Mouse (Mus musculus): ENCODE measurements around the gene Atp2c2.

Atp2c2 gene

GRCm38 (mm10) chr8:119699549-119700134 lies at the start of gene Atp2c2:
Gene Atp2c2, plus strand, starts transcription at chr8:119700009.
- no peak for DNase-seq (ENCODE audit: low spot score in 2 of 2)

DNA sequence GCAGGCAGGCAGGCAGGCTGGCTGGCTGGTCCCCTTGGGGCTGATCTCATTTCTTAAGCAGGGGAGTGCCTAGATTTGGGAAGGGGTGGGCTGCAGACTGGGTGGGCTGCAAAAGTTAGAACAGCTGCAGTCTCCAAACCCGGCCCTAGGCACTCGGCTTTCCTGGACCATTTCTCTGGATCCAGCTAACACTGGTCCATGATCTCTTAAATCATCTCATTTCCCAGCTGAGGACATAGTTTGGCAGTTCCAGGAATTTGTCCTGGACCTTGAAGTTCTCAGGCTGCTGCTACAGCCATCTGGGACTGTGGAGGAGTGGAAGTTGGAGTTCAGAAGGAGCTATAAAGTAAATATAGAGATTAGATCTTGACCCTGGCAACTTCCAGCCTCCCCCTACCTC lies 48.5 kb upstream of the Atp2c2 start:
- no peak for DNase-seq (ENCODE audit: low spot score in 2 of 2)

DNA sequence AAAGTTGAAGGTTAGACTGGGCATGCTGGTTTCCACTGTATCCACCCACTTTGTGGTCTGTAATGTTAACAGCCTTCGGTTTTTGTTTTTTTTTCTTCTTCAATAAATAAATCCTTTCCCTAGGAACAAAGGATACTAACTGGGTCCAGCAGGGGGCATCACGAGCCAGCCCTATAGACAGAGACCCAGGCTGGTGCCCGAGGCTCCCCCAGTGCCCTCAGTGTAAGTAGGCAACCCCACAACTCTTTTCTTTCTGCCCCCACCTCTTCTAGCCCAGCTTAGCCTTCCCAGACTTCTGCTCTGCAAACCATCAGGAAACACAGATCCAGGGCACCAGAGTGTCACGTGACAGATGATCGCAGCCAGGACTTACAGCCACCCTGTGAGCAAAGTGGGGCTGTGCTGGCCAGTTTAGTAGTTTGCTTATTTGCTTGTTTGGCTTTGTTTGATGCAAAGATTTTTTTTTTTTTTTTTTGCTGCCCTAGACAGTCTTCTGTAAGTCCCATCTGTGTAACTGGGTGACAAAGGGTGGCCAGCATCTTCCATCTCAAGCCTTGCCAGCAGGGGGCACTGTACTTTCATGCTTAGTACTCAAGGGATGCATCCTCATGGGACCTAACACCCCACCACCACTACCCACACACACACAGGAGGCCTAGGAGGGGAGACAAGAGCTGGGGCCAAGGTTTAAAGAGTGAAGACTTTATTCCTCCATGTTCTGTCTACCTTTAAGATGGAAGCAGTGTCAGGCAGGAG lies 42.9 kb upstream of the Atp2c2 start:
- no peak for DNase-seq (ENCODE audit: low spot score in 2 of 2)

- DNase-seq (ENCODE audit: low spot score in 2 of 2), result no peak
These were observed 38.7 kb upstream of the Atp2c2 start for GRCm38 (mm10) chr8:119661081-119661480.

- no peak for DNase-seq (ENCODE audit: low spot score in 2 of 2)
These were observed 37.9 kb upstream of the Atp2c2 start for GRCm38 (mm10) chr8:119661892-119662291.

DNA sequence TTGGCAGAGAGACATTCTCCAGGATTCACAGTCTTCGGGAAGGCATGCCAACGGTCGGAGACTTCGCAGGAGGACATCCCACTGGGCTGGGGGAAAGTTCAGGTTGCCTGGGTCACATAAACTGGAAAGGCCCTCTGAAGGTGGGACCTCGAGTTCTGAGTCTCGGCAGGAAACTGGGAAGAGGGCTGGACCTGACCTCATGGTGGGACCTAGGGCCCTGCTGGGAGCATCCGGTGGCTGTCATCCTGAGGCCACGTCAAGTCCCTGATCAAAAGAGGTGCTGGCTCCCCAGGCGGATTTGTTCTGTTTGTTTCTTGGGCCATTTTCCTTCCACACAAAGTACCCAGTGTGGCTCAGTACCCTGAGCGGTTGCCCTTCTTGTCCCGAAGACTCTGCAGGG lies 36.4 kb upstream of the Atp2c2 start:
- no peak for DNase-seq (ENCODE audit: low spot score in 2 of 2)

DNA sequence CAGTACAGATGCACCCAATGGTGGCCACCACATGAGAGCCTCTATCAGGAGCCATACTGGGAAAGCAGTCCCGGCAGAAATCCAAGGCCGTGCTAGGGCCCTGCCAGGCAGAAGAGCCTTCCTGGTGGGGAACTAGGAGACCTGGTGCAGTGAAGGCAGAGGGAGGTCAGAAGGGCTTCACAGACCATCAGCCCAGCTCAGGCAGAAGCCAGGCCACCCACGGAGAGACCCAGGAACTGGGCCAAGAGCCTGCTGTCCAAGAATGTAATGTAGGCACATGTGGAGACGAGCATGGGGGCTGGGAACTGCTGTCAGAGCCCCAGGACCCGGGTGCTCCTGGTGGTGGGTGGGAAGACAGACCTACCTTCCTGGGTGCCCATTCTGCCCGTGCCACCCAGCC lies 34.5 kb upstream of the Atp2c2 start:
- DNase-seq (ENCODE audit: low spot score in 2 of 2), result no peak

GRCm38 (mm10) chr8:119666219-119666951 lies 33.4 kb upstream of the Atp2c2 start, which contains the start of gene Wfdc1:
Gene Wfdc1, plus strand, starts transcription at chr8:119666365.
- DNase-seq (ENCODE audit: low spot score in 2 of 2), result no peak

DNA sequence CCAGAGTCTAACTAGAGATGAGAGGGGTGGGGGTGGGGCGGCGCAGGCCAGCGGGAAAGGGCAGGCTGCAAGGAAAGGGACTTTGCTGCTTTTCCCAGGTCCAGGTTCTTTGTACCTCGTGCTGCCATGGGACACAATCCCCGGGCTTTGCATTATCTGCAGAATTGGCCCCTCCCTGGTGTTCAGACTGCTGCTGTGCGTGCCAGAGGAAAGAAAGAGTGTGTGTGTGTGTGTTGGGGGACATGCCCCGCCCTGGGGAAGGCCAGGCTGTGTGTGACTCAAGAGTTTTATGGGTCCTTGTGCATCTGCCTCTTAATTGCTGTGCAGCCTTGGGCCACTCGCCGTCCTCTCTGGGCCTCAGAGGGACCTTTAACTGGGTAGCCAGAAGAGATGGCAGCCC lies 31.4 kb upstream of the Atp2c2 start:
- DNase-seq (ENCODE audit: low spot score in 2 of 2), result no peak

GRCm38 (mm10) chr8:119669284-119669683 lies 30.5 kb upstream of the Atp2c2 start:
- DNase-seq (ENCODE audit: low spot score in 2 of 2), result no peak

DNA sequence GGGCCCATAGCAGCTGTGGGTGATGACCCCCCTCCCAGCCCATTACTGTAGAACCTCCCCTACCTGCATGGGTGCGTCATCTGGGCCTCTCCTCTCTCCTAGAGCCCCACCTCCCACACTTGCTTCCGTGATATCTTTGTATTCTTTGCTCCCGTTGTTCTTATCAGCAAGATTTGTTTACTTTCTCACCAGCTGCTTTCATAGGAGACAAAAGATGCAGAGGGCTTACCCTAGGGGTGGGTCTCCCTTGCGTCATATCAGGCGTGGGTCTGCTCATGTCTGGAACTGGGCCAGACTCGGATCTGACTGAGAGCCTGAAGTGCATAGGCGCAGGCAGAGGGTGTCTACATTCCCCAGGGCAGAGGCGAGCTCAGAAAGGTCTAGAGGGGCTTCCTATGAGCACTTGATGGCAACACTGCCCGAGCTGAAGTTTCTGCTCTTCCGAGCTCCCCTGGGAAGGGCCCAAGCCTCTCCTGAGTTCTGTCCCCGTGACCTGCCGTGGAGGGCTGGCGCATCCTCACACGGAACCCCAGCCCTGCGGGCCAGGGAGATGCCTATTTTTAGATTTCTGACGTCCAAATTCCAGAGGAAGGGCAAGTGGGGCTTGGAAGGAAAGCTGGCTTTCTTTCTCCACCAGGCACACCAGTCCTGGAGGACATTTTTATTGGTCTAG lies 29.3 kb upstream of the Atp2c2 start:
- DNase-seq (ENCODE audit: low spot score in 2 of 2), result no peak

GRCm38 (mm10) chr8:119673976-119674555 lies 25.7 kb upstream of the Atp2c2 start:
- DNase-seq (ENCODE audit: low spot score in 2 of 2), result no peak

DNA sequence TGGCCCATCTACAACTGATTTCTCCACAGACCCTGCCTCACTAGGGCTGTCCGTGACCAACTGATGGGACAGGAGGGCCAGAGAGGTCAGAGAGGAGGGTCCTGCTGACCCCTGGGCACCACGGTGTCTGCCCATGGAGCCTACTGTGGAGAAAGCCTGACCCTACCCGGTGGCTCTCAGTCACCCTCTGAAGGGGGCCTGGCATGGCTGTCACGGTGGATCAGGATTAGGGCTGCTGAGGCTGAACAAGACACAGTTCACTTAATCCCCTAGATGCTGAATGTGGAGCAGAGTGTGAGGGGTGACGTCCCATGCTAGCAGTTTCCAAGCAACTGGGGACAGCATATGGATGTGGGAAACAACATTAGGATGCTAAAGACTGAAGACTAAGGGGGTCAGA lies 24.4 kb upstream of the Atp2c2 start:
- no peak for DNase-seq (ENCODE audit: low spot score in 2 of 2)

DNA sequence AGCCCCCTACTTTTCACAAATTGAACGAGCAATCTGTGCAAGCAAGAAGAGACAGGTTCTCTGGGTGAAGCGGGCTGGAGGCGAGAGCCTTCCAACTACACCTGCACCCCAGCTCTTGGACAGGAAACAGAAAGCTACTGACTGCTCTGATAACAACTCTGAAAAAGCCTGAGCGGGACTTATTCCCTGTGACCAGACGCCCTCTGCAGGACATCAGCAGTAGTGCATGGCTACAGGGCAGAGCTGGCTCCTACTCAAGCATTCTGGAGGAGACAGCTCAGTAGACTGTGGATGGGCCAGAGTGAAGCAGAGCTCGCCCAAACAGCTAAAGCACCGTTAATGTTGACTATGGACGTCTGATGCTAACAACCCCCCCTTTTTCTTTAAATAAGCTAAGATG lies 23.4 kb upstream of the Atp2c2 start:
- DNase-seq (ENCODE audit: low spot score in 2 of 2), result peak; percentile 56 to 72

DNA sequence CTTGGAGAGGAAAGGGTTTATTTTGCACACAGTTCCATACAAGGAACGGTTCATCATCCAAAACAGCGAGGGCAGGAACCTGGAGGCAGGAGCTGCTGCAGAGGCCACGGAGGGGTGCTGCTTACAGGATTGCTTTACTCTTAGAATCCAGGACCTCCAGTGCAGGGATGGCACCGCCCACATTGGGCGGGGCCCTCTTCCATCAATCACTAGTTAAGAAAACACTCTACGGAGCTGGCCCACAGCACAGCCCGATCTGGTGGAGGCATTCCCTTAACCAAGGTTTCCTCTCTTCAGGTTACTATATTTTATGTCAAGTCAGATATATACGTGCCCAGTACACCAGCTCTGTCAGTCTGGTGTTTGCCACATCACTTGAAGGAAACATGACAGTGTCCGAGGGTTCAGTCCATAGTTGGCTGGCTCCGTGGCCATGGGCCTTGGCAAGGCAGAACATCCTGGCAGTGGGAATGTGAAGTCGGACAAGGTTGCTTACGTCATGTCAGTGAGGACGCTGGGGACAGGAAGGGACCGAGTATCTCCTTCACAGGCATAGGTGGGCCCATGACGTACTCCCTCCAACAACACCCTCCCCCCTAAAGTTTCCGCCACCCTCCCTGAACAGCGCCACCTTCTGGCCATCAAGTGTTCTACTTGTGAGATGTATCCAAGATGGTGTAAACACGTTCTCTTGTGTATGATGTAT lies 21.5 kb upstream of the Atp2c2 start:
- no peak for DNase-seq (ENCODE audit: low spot score in 2 of 2)

DNA sequence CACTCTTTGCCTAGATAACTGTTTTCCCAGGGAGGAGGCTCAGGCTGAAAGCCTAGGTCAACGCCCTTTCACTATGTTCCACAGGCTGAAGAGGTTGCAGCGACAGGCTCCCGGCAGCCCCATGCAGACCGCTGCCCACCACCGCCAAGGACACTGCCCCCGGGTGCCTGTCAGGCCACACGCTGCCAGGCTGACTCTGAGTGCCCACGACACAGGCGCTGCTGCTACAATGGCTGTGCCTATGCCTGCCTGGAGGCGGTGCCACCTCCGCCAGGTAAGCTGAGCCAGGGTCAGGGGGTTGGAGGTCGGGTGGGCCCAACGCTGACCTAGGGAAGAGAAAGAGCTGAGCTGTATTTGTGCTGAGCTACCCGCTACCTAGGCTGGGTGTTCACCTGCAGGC lies 20.6 kb upstream of the Atp2c2 start:
- no peak for DNase-seq (ENCODE audit: low spot score in 2 of 2)

GRCm38 (mm10) chr8:119690602-119691001 lies 9.2 kb upstream of the Atp2c2 start:
- no peak for DNase-seq (ENCODE audit: low spot score in 2 of 2)

GRCm38 (mm10) chr8:119691989-119692388 lies 7.8 kb upstream of the Atp2c2 start:
- no peak for DNase-seq (ENCODE audit: low spot score in 2 of 2)

- no peak for DNase-seq (ENCODE audit: low spot score in 2 of 2)
These were observed 5.1 kb upstream of the Atp2c2 start for GRCm38 (mm10) chr8:119694696-119695095.

GRCm38 (mm10) chr8:119697163-119697562 lies 2.6 kb upstream of the Atp2c2 start:
- no peak for DNase-seq (ENCODE audit: low spot score in 2 of 2)

- DNase-seq (ENCODE audit: low spot score in 2 of 2), result peak; percentile 32 to 59
These were observed 849 bp upstream of the Atp2c2 start for GRCm38 (mm10) chr8:119698960-119699359.
